Mouse (Mus musculus): ENCODE measurements around the gene Surf6. TPM values are rescaled to one million over a fixed set of nuclear protein-coding genes. Genes with fewer than 3 reads are reported as not detected.
"Not testable (repeated sequence)": the region's sequence is repeated elsewhere in the genome, so short reads cannot be mapped to it uniquely, and the experiment has no call there.

Gene Surf6
- polyA plus RNA-seq, 1 experiment from 2014 or later = 29.4 TPM

GRCm38 (mm10) chr2:26910124-26910993 lies 7.7 kb upstream of the Surf6 start, which contains the start of the genes Med22 and Rpl7a:
Med22 (minus strand) TSS chr2:26910677.
Rpl7a (plus strand) TSS chr2:26910764.
- peaks cover 55% of the 10 kb centered on the region for H3K4me1 ChIP-seq

GRCm38 (mm10) chr2:26909387-26909784 lies 6.7 kb upstream of the Surf6 start:
- H3K27ac ChIP-seq (replicated peaks) = peak overlapping the region; percentile 93; the same call in 1 of the 2 replicates

More at GRCm38 (mm10) chr2:26910124-26910993, 7.7 kb upstream of the Surf6 start, which contains the start of the genes Med22 and Rpl7a:
- peak within 1 kb of the TSS; percentile 98 for H3K4me2 ChIP-seq
- under 1% methylated on average over 62 of the region's 74 CpGs for WGBS
- H3K4me3 ChIP-seq (replicated peaks) = peak within 1 kb of the TSS; percentile 91
- H3K36me3 ChIP-seq = peaks cover 59% of the 10 kb centered on the region
- H3K9me3 ChIP-seq (replicated peaks) = no peaks in the 10 kb centered on the region
- peak within 1 kb of the TSS; percentile 98 for H3K9ac ChIP-seq (replicated peaks)
- peak; percentile 93 for ATAC-seq (ENCODE audit: low FRiP score)
- peak within 1 kb of the TSS; percentile 93 for H3K27ac ChIP-seq (replicated peaks)
- no peaks in the 10 kb centered on the region for H3K27me3 ChIP-seq (replicated peaks)

GRCm38 (mm10) chr2:26908710-26909386 lies 6.2 kb upstream of the Surf6 start:
- Histone ChIP-seq H3K4me3 (replicated peaks) (peak overlapping the region; percentile 91), H3K4me1 (peaks cover 48% of the 10 kb centered on the region), H3K9ac (replicated peaks) (peak overlapping the region; percentile 94), H3K27me3 (replicated peaks) (no peaks in the 10 kb centered on the region), H3K9me3 (replicated peaks) (no peaks in the 10 kb centered on the region), H3K4me2 (peak overlapping the region; percentile 62), H3K36me3 (peaks cover 61% of the 10 kb centered on the region), H3K27ac (replicated peaks) (no peak overlapping the region)
- ATAC-seq (ENCODE audit: low FRiP score) = no peak
- 87% methylated on average over 18 of the region's 18 CpGs for WGBS

More at GRCm38 (mm10) chr2:26909387-26909784, 6.7 kb upstream of the Surf6 start:
- H3K4me3 ChIP-seq (replicated peaks) = peak overlapping the region; percentile 91
- no peaks in the 10 kb centered on the region for H3K9me3 ChIP-seq (replicated peaks)
- H3K36me3 ChIP-seq = peaks cover 64% of the 10 kb centered on the region
- H3K4me1 ChIP-seq = peaks cover 46% of the 10 kb centered on the region
- peak overlapping the region; percentile 94 for H3K9ac ChIP-seq (replicated peaks)
- no peaks in the 10 kb centered on the region for H3K27me3 ChIP-seq (replicated peaks)
- peak overlapping the region; percentile 62 for H3K4me2 ChIP-seq
- ATAC-seq (ENCODE audit: low FRiP score) = no peak

GRCm38 (mm10) chr2:26907109-26907508 lies 4.4 kb upstream of the Surf6 start:
- no peaks in the 10 kb centered on the region for H3K27me3 ChIP-seq (replicated peaks)
- H3K4me3 ChIP-seq (replicated peaks) = no peak overlapping the region
- peaks cover 47% of the 10 kb centered on the region for H3K4me1 ChIP-seq
- peaks cover 44% of the 10 kb centered on the region for H3K36me3 ChIP-seq
- H3K9ac ChIP-seq (replicated peaks) = no peak overlapping the region
- H3K9me3 ChIP-seq (replicated peaks) = no peaks in the 10 kb centered on the region
- no peak overlapping the region for H3K27ac ChIP-seq (replicated peaks)
- WGBS = 65% methylated on average over 4 of the region's 4 CpGs
- ATAC-seq (ENCODE audit: low FRiP score) = no peak
- no peak overlapping the region for H3K4me2 ChIP-seq

- no peak overlapping the region for H3K4me3 ChIP-seq (replicated peaks)
- no peaks in the 10 kb centered on the region for H3K9me3 ChIP-seq (replicated peaks)
- peaks cover 47% of the 10 kb centered on the region for H3K4me1 ChIP-seq
- H3K27ac ChIP-seq (replicated peaks) = no peak overlapping the region
- no peak overlapping the region for H3K4me2 ChIP-seq
- H3K27me3 ChIP-seq (replicated peaks) = no peaks in the 10 kb centered on the region
- no peak for ATAC-seq (ENCODE audit: low FRiP score)
- no peak overlapping the region for H3K9ac ChIP-seq (replicated peaks)
- WGBS = 94% methylated on average over 3 of the region's 3 CpGs
- H3K36me3 ChIP-seq = peaks cover 42% of the 10 kb centered on the region
These were observed 3.8 kb upstream of the Surf6 start for GRCm38 (mm10) chr2:26906431-26906830.

GRCm38 (mm10) chr2:26905936-26906335 lies 3.3 kb upstream of the Surf6 start:
- H3K9ac ChIP-seq (replicated peaks) = no peak overlapping the region
- no peak for ATAC-seq (ENCODE audit: low FRiP score)
- H3K4me2 ChIP-seq = no peak overlapping the region
- H3K4me1 ChIP-seq = peaks cover 51% of the 10 kb centered on the region
- no peaks in the 10 kb centered on the region for H3K9me3 ChIP-seq (replicated peaks)
- no peaks in the 10 kb centered on the region for H3K27me3 ChIP-seq (replicated peaks)
- H3K4me3 ChIP-seq (replicated peaks) = no peak overlapping the region
- WGBS = 98% methylated on average over 2 of the region's 2 CpGs
- H3K27ac ChIP-seq (replicated peaks) = no peak overlapping the region
- peaks cover 42% of the 10 kb centered on the region for H3K36me3 ChIP-seq

GRCm38 (mm10) chr2:26903311-26903710 lies 632 bp upstream of the Surf6 start:
- Histone ChIP-seq H3K9me3 (replicated peaks) (no peaks in the 10 kb centered on the region), H3K4me2 (peak overlapping the region; percentile 74), H3K4me1 (peaks cover 41% of the 10 kb centered on the region), H3K4me3 (replicated peaks) (peak overlapping the region; percentile 84), H3K27me3 (replicated peaks) (no peaks in the 10 kb centered on the region), H3K36me3 (peaks cover 60% of the 10 kb centered on the region), H3K9ac (replicated peaks) (peak overlapping the region; percentile 76), H3K27ac (replicated peaks) (peak overlapping the region; percentile 89)
- ATAC-seq (ENCODE audit: low FRiP score) = no peak
- WGBS = 6% methylated on average over 7 of the region's 7 CpGs

- Histone ChIP-seq H3K9ac (replicated peaks) (peak overlapping the region; percentile 76), H3K9me3 (replicated peaks) (no peaks in the 10 kb centered on the region), H3K27ac (replicated peaks) (no peak overlapping the region), H3K4me1 (peaks cover 29% of the 10 kb centered on the region), H3K4me3 (replicated peaks) (peak overlapping the region; percentile 84), H3K27me3 (replicated peaks) (no peaks in the 10 kb centered on the region), H3K4me2 (peak overlapping the region; percentile 74), H3K36me3 (peaks cover 60% of the 10 kb centered on the region)
- 8% methylated on average over 7 of the region's 7 CpGs for WGBS
- no peak for ATAC-seq (ENCODE audit: low FRiP score)
These were observed 762 bp downstream of the Surf6 start for GRCm38 (mm10) chr2:26901834-26902400.

- WGBS = 79% methylated on average over 1 of the region's 1 CpGs
These were observed 1.9 kb downstream of the Surf6 start for GRCm38 (mm10) chr2:26900731-26901130.

GRCm38 (mm10) chr2:26895898-26896297 lies 6.8 kb downstream of the Surf6 start:
- Histone ChIP-seq H3K9ac (replicated peaks) (no peak overlapping the region), H3K27ac (replicated peaks) (no peak overlapping the region), H3K4me2 (no peak overlapping the region), H3K27me3 (replicated peaks) (no peaks in the 10 kb centered on the region), H3K4me3 (replicated peaks) (no peak overlapping the region), H3K4me1 (peaks cover 5% of the 10 kb centered on the region; the same call in 1 of the 2 replicates), H3K36me3 (peaks cover 87% of the 10 kb centered on the region), H3K9me3 (replicated peaks) (no peaks in the 10 kb centered on the region)
- WGBS = 95% methylated on average over 4 of the region's 4 CpGs
- ATAC-seq (ENCODE audit: low FRiP score) = no peak

More at GRCm38 (mm10) chr2:26900731-26901130, 1.9 kb downstream of the Surf6 start:
- Histone ChIP-seq H3K4me1 (peaks cover 29% of the 10 kb centered on the region), H3K36me3 (peaks cover 58% of the 10 kb centered on the region), H3K4me2 (no peak overlapping the region), H3K9me3 (replicated peaks) (no peaks in the 10 kb centered on the region), H3K27ac (replicated peaks) (no peak overlapping the region), H3K4me3 (replicated peaks) (no peak overlapping the region), H3K9ac (replicated peaks) (no peak overlapping the region), H3K27me3 (replicated peaks) (no peaks in the 10 kb centered on the region)
- no peak for ATAC-seq (ENCODE audit: low FRiP score)

- 58% methylated on average over 4 of the region's 4 CpGs for WGBS
- ATAC-seq (ENCODE audit: low FRiP score); H3K9ac ChIP-seq (replicated peaks); H3K4me1 ChIP-seq; H3K4me2 ChIP-seq; H3K4me3 ChIP-seq (replicated peaks); H3K27ac ChIP-seq (replicated peaks); H3K27me3 ChIP-seq (replicated peaks): not testable (repeated sequence)
- Histone ChIP-seq H3K9me3 (replicated peaks) (peaks cover 11% of the 10 kb centered on the region), H3K36me3 (peaks cover 27% of the 10 kb centered on the region)
These were observed 16.5 kb downstream of the Surf6 start for GRCm38 (mm10) chr2:26886170-26886569.
